Mouse (Mus musculus) T-helper 2 cell (primary cell): Measurements from ENCODE around the gene Gm3512.
"Not testable (repeated sequence)": the region's sequence is repeated elsewhere in the genome, so short reads cannot be mapped to it uniquely, and the experiment has no call there.

Experiments
- in situ Hi-C: fragments of 300-600 bp; cut with MboI, MseI; formaldehyde crosslinking; loops from one replicate; pipeline ENCODE4 v1.15.1; 2025; ENCODE audit warnings: high pct_unique_total_duplicates

The Gm3512 gene

DNA sequence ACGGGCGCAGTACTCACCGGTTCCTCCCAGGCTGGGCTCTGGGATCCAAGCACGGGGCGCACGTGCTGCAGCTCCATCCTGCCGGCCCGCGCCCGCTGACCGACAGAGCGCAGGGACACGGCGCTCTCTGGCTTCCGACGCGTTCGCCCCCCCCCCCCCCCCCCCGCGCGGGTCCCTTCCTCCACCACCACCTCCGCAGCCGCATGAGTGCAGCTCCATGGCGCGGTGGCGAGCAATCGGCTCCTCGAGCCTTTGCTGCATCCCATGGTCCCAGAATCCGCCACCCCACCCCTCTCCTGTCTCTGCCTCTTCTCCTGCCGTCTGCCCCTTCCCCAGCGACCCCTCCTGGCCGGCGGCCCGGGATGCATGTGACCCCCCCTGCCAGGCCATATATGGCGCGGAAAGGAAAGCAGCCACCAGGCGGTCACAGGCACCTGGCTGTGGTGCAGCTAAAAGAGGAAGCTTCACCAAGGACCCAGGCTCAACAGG is at the start of gene Gm3512:
Gene Gm3512, minus strand, starts transcription at position 51 of the 489 bp plus-strand sequence.
- in situ Hi-C loops: not testable (repeated sequence)

DNA sequence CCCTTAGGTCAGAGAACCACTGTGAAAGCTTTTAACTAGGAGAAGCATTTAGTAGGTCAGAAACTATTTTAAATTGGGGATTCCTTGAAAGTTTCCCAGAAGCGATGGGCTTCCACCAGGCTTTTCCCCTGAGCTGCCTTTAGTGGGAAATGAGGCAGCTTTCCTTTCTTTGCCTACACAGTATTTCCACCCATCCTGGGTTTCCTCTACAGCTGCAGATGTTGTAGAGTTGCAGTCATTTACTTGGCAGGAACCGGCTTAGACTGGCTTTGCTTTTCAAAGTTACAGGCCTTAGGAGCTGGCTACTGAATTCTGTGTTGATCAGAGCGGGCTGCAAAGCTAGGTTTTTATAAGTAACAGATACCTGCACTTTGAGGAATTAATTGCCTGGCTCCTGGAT is 25.7 kb upstream of the Gm3512 start:
- in situ Hi-C loops: not testable (repeated sequence)

DNA sequence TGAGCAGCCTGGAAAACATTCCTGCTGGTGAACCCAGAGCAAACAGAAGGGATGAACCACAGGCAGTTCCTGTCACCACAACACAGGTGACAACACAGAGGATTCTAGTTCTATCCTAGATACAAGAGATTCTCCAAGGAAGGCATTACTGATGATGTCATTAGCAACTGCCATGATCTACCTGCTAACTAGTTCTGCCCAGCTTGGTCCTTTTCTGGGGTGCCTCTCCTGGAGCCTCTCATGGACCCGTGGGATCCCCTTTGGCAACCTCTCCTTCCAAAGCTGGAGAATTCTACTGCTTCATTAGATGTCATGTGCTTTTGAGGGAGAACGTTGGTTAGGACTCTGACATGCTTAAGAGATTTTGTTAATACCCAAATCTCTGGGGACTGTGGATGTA is 20.1 kb upstream of the Gm3512 start, which contains the start of gene Gm16434:
Gene Gm16434, minus strand, starts transcription at position 101 of the 400 bp plus-strand sequence.
- in situ Hi-C loops: not testable (repeated sequence)

DNA sequence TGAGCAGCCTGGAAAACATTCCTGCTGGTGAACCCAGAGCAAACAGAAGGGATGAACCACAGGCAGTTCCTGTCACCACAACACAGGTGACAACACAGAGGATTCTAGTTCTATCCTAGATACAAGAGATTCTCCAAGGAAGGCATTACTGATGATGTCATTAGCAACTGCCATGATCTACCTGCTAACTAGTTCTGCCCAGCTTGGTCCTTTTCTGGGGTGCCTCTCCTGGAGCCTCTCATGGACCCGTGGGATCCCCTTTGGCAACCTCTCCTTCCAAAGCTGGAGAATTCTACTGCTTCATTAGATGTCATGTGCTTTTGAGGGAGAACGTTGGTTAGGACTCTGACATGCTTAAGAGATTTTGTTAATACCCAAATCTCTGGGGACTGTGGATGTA is 49.0 kb downstream of the Gm3512 start, which contains the start of gene Gm6676:
Gene Gm6676, minus strand, starts transcription at position 101 of the 400 bp plus-strand sequence.
- in situ Hi-C loops: not testable (repeated sequence)

DNA sequence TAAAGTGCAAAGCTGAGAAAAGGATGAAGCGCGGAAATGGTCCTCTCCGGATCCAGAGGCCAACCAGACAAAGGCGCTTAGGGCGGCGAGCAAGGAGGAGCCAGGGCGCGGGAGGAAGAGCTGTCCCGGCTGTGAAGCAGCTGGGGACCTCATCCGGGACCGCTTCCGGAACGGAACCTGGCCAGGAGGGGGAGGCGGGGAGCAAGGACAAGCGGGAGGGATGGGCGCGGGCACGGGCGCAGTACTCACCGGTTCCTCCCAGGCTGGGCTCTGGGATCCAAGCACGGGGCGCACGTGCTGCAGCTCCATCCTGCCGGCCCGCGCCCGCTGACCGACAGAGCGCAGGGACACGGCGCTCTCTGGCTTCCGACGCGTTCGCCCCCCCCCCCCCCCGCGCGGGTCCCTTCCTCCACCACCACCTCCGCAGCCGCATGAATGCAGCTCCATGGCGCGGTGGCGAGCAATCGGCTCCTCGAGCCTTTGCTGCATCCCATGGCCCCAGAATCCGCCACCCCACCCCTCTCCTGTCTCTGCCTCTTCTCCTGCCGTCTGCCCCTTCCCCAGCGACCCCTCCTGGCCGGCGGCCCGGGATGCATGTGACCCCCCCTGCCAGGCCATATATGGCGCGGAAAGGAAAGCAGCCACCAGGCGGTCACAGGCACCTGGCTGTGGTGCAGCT is 69.1 kb downstream of the Gm3512 start:
- in situ Hi-C loops: not testable (repeated sequence)
